Mouse (Mus musculus): ENCODE data around the gene Arrdc5. TPM values are rescaled to one million over a fixed set of nuclear protein-coding genes. Genes with fewer than 3 reads are reported as not detected.
"Not testable (repeated sequence)": the region's sequence is repeated elsewhere in the genome, so short reads cannot be mapped to it uniquely, and the experiment has no call there.

The Arrdc5 gene
- polyA plus RNA-seq, 1 experiment from 2014 or later: not detected

GRCm38 (mm10) chr17:56259301-56260037, 40.6 kb downstream of the Arrdc5 start:
- no peak overlapping the region for H3K27ac ChIP-seq

GRCm38 (mm10) chr17:56258812-56259211, 41.3 kb downstream of the Arrdc5 start:
- Histone ChIP-seq H3K4me2 (peak overlapping the region; percentile 96; the same call in 1 of the 2 replicates), H3K4me1 (peaks cover 40% of the 10 kb centered on the region), H3K4me3 (replicated peaks) (0 out of 2 replicates have a peak overlapping the region, but pooled peaks have one; percentile 2), H3K36me3 (peaks cover 22% of the 10 kb centered on the region)
- 47% methylated on average over 2 of the region's 2 CpGs for WGBS
- H3K9me3 ChIP-seq; ATAC-seq (ENCODE audit: insufficient read depth, low FRiP score, low read depth); H3K9ac ChIP-seq; H3K27ac ChIP-seq; H3K27me3 ChIP-seq (replicated peaks): not testable (repeated sequence)

More at GRCm38 (mm10) chr17:56259301-56260037, 40.6 kb downstream of the Arrdc5 start:
- no peak overlapping the region for H3K9ac ChIP-seq
- peaks cover 40% of the 10 kb centered on the region for H3K4me1 ChIP-seq
- WGBS: 88% methylated on average over 10 of the region's 10 CpGs
- H3K4me3 ChIP-seq (replicated peaks): no peak overlapping the region
- no peak overlapping the region for H3K4me2 ChIP-seq
- H3K9me3 ChIP-seq: no peaks in the 10 kb centered on the region
- peaks cover 22% of the 10 kb centered on the region for H3K36me3 ChIP-seq
- no peak for ATAC-seq (ENCODE audit: insufficient read depth, low FRiP score, low read depth)
- H3K27me3 ChIP-seq (replicated peaks): no peaks in the 10 kb centered on the region

- H3K4me3 ChIP-seq (replicated peaks); H3K27me3 ChIP-seq (replicated peaks); ATAC-seq (ENCODE audit: insufficient read depth, low FRiP score, low read depth); H3K27ac ChIP-seq; H3K9ac ChIP-seq; H3K9me3 ChIP-seq: not testable (repeated sequence)
- 93% methylated on average over 19 of the region's 19 CpGs for WGBS
- Histone ChIP-seq H3K4me1 (peaks cover 40% of the 10 kb centered on the region), H3K36me3 (peaks cover 22% of the 10 kb centered on the region), H3K4me2 (peak overlapping the region; percentile 96)
Observed at GRCm38 (mm10) chr17:56258269-56258668, 41.8 kb downstream of the Arrdc5 start.

- H3K4me3 ChIP-seq (replicated peaks): peak overlapping the region; percentile 67
- no peak for ATAC-seq (ENCODE audit: insufficient read depth, low FRiP score, low read depth)
- H3K27ac ChIP-seq: peak overlapping the region; percentile 63
- no peaks in the 10 kb centered on the region for H3K27me3 ChIP-seq (replicated peaks)
- H3K4me1 ChIP-seq: peaks cover 40% of the 10 kb centered on the region
- peak overlapping the region; percentile 37; the same call in 1 of the 2 replicates for H3K9ac ChIP-seq
- H3K36me3 ChIP-seq: peaks cover 22% of the 10 kb centered on the region
- 7% methylated on average over 58 of the region's 58 CpGs for WGBS
- no peaks in the 10 kb centered on the region for H3K9me3 ChIP-seq
- peak overlapping the region; percentile 96 for H3K4me2 ChIP-seq
Observed at GRCm38 (mm10) chr17:56257181-56257894, 42.7 kb downstream of the Arrdc5 start.

GRCm38 (mm10) chr17:56256239-56256881, 43.7 kb downstream of the Arrdc5 start, which contains the start of gene Fem1a:
Gene Fem1a, plus strand, starts transcription at chr17:56256810.
- Histone ChIP-seq H3K27me3 (replicated peaks) (no peaks in the 10 kb centered on the region), H3K9ac (peak within 1 kb of the TSS; percentile 37; the same call in 1 of the 2 replicates), H3K4me2 (peak within 1 kb of the TSS; percentile 96), H3K9me3 (no peaks in the 10 kb centered on the region), H3K27ac (peak within 1 kb of the TSS; percentile 93), H3K4me3 (replicated peaks) (peak within 1 kb of the TSS; percentile 67), H3K4me1 (peaks cover 36% of the 10 kb centered on the region), H3K36me3 (peaks cover 17% of the 10 kb centered on the region)
- peak; percentile 92 for ATAC-seq (ENCODE audit: insufficient read depth, low FRiP score, low read depth)
- WGBS: 0% methylated on average over 28 of the region's 28 CpGs

- peaks cover 17% of the 10 kb centered on the region for H3K36me3 ChIP-seq
- H3K9ac ChIP-seq: no peak overlapping the region; the same call in 1 of the 2 replicates
- H3K27me3 ChIP-seq (replicated peaks): no peaks in the 10 kb centered on the region
- H3K4me2 ChIP-seq: peak overlapping the region; percentile 75
- H3K4me3 ChIP-seq (replicated peaks): peak overlapping the region; percentile 67
- H3K27ac ChIP-seq: peak overlapping the region; percentile 93
- under 1% methylated on average over 32 of the region's 32 CpGs for WGBS
- no peaks in the 10 kb centered on the region for H3K9me3 ChIP-seq
- H3K4me1 ChIP-seq: peaks cover 35% of the 10 kb centered on the region
- ATAC-seq (ENCODE audit: insufficient read depth, low FRiP score, low read depth): peak; percentile 93
Observed at GRCm38 (mm10) chr17:56255863-56256238, 44.2 kb downstream of the Arrdc5 start.

- peaks cover 35% of the 10 kb centered on the region for H3K4me1 ChIP-seq
Observed at GRCm38 (mm10) chr17:56255429-56255828, 44.7 kb downstream of the Arrdc5 start.

GRCm38 (mm10) chr17:56254695-56255094, 45.4 kb downstream of the Arrdc5 start:
- no peak for ATAC-seq (ENCODE audit: insufficient read depth, low FRiP score, low read depth)
- H3K9me3 ChIP-seq: no peaks in the 10 kb centered on the region
- H3K4me3 ChIP-seq (replicated peaks): no peak overlapping the region

More at GRCm38 (mm10) chr17:56255429-56255828, 44.7 kb downstream of the Arrdc5 start:
- ATAC-seq (ENCODE audit: insufficient read depth, low FRiP score, low read depth): no peak
- Histone ChIP-seq H3K9ac (no peak overlapping the region), H3K9me3 (no peaks in the 10 kb centered on the region), H3K36me3 (peaks cover 13% of the 10 kb centered on the region), H3K27ac (peak overlapping the region; percentile 64; the same call in 1 of the 2 replicates), H3K4me3 (replicated peaks) (peak overlapping the region; percentile 67; the same call in 1 of the 2 replicates), H3K4me2 (peak overlapping the region; percentile 43), H3K27me3 (replicated peaks) (no peaks in the 10 kb centered on the region)
- WGBS: 16% methylated on average over 9 of the region's 9 CpGs

GRCm38 (mm10) chr17:56251136-56251829, 48.8 kb downstream of the Arrdc5 start:
- peaks cover 9% of the 10 kb centered on the region; the same call in 1 of the 2 replicates for H3K4me1 ChIP-seq
- H3K27ac ChIP-seq: no peak overlapping the region
- 20% methylated on average over 6 of the region's 6 CpGs for WGBS
- H3K4me3 ChIP-seq (replicated peaks): no peak overlapping the region
- H3K36me3 ChIP-seq: no peaks in the 10 kb centered on the region
- H3K9ac ChIP-seq: no peak overlapping the region
- no peaks in the 10 kb centered on the region for H3K27me3 ChIP-seq (replicated peaks)
- ATAC-seq (ENCODE audit: insufficient read depth, low FRiP score, low read depth): no peak
- H3K4me2 ChIP-seq: no peak overlapping the region
- H3K9me3 ChIP-seq: no peaks in the 10 kb centered on the region

More at GRCm38 (mm10) chr17:56254695-56255094, 45.4 kb downstream of the Arrdc5 start:
- Histone ChIP-seq H3K9ac (no peak overlapping the region), H3K27me3 (replicated peaks) (no peaks in the 10 kb centered on the region), H3K4me2 (no peak overlapping the region), H3K36me3 (peaks cover 11% of the 10 kb centered on the region), H3K4me1 (peaks cover 31% of the 10 kb centered on the region), H3K27ac (no peak overlapping the region)
- 77% methylated on average over 4 of the region's 4 CpGs for WGBS

- H3K9ac ChIP-seq: no peak overlapping the region
- H3K36me3 ChIP-seq: no peaks in the 10 kb centered on the region
- no peaks in the 10 kb centered on the region for H3K4me1 ChIP-seq
- H3K9me3 ChIP-seq: no peaks in the 10 kb centered on the region
- H3K27me3 ChIP-seq (replicated peaks): no peaks in the 10 kb centered on the region; the same call in 1 of the 2 replicates
- no peak overlapping the region for H3K4me3 ChIP-seq (replicated peaks)
- H3K4me2 ChIP-seq: no peak overlapping the region
- H3K27ac ChIP-seq: no peak overlapping the region
- ATAC-seq (ENCODE audit: insufficient read depth, low FRiP score, low read depth): no peak
- 62% methylated on average over 7 of the region's 7 CpGs for WGBS
Observed at GRCm38 (mm10) chr17:56245608-56246007, 54.5 kb downstream of the Arrdc5 start.
